Mouse (Mus musculus): ENCODE measurements around the gene Arhgef16. TPM values are rescaled to one million over a fixed set of nuclear protein-coding genes. Genes with fewer than 3 reads are reported as not detected.
A peak's percentile ranks its signal among the peaks of the same experiment; 100 is the strongest.

The Arhgef16 gene
- polyA plus RNA-seq, 1 experiment from 2014 or later = 0.91 TPM

GRCm38 (mm10) chr4:154325410-154325809 lies 23.9 kb upstream of the Arhgef16 start:
- Histone ChIP-seq H3K36me3 (no peaks in the 10 kb centered on the region), H3K4me2 (no peak overlapping the region), H3K9me3 (replicated peaks) (no peaks in the 10 kb centered on the region), H3K4me1 (peaks cover 19% of the 10 kb centered on the region), H3K9ac (replicated peaks) (no peak overlapping the region), H3K4me3 (replicated peaks) (no peak overlapping the region), H3K27me3 (replicated peaks) (peaks cover 23% of the 10 kb centered on the region), H3K27ac (replicated peaks) (no peak overlapping the region)
- 65% methylated on average over 4 of the region's 4 CpGs for WGBS
- no peak for ATAC-seq (ENCODE audit: low FRiP score)

- Histone ChIP-seq H3K36me3 (no peaks in the 10 kb centered on the region), H3K4me2 (no peak overlapping the region), H3K27me3 (replicated peaks) (no peaks in the 10 kb centered on the region; the same call in 1 of the 2 replicates), H3K4me3 (replicated peaks) (no peak overlapping the region), H3K9me3 (replicated peaks) (no peaks in the 10 kb centered on the region), H3K9ac (replicated peaks) (no peak overlapping the region), H3K27ac (replicated peaks) (peak overlapping the region; percentile 56), H3K4me1 (no peaks in the 10 kb centered on the region)
- no peak for ATAC-seq (ENCODE audit: low FRiP score)
- 81% methylated on average over 11 of the region's 11 CpGs for WGBS
Observed at GRCm38 (mm10) chr4:154313622-154313967, 12.1 kb upstream of the Arhgef16 start.

- H3K27me3 ChIP-seq (replicated peaks) = no peaks in the 10 kb centered on the region; the same call in 1 of the 2 replicates
- ATAC-seq (ENCODE audit: low FRiP score) = no peak; the same call in 1 of the 2 replicates
- WGBS = 45% methylated on average over 4 of the region's 4 CpGs
- no peak overlapping the region for H3K4me2 ChIP-seq
- H3K9ac ChIP-seq (replicated peaks) = no peak overlapping the region
- no peak overlapping the region for H3K4me3 ChIP-seq (replicated peaks)
- peak overlapping the region; percentile 56 for H3K27ac ChIP-seq (replicated peaks)
- H3K36me3 ChIP-seq = no peaks in the 10 kb centered on the region
- H3K9me3 ChIP-seq (replicated peaks) = no peaks in the 10 kb centered on the region
- H3K4me1 ChIP-seq = no peaks in the 10 kb centered on the region
Observed at GRCm38 (mm10) chr4:154312935-154313621, 11.6 kb upstream of the Arhgef16 start.

DNA sequence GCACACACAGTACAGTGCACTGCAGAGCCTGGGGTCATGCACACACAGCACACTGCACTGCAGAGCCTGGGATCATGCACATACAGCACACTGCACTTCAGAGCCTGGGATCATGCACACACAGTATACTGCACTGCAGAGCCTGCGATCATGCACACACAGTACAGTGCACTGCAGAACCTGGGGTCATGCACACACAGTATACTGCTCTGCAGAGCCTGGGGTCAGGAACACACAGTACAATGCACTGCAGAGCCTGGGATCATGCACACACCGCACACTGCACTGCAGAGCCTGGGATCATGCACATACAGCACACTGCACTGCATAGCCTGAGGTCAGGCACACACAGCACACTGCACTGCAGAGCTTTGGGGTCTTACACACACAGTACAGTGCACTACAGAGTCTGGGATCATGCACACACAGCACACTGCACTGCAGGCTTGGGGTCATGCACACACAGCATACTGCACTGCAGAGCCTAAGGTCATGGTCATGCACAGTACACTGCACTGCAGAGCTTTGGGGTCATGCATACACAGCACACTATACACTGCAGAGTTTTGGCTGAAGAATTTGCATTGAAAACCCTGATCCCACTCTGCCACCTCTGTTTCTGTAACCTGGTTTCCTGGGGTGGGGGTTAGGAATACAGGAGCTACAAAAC lies 10.8 kb upstream of the Arhgef16 start:
- Histone ChIP-seq H3K27me3 (replicated peaks) (no peaks in the 10 kb centered on the region; the same call in 1 of the 2 replicates), H3K36me3 (no peaks in the 10 kb centered on the region), H3K4me2 (no peak overlapping the region), H3K27ac (replicated peaks) (peak overlapping the region; percentile 37; the same call in 1 of the 2 replicates), H3K4me3 (replicated peaks) (no peak overlapping the region), H3K4me1 (no peaks in the 10 kb centered on the region), H3K9me3 (replicated peaks) (no peaks in the 10 kb centered on the region), H3K9ac (replicated peaks) (no peak overlapping the region)
- ATAC-seq (ENCODE audit: low FRiP score) = no peak
- 100% methylated on average over 2 of the region's 2 CpGs for WGBS

GRCm38 (mm10) chr4:154310576-154311262 lies 9.2 kb upstream of the Arhgef16 start:
- no peaks in the 10 kb centered on the region for H3K9me3 ChIP-seq (replicated peaks)
- H3K36me3 ChIP-seq = no peaks in the 10 kb centered on the region
- H3K4me2 ChIP-seq = no peak overlapping the region
- H3K4me1 ChIP-seq = no peaks in the 10 kb centered on the region
- WGBS = 81% methylated on average over 9 of the region's 9 CpGs
- ATAC-seq (ENCODE audit: low FRiP score) = no peak
- no peak overlapping the region for H3K4me3 ChIP-seq (replicated peaks)
- H3K27ac ChIP-seq (replicated peaks) = no peak overlapping the region
- no peaks in the 10 kb centered on the region; the same call in 1 of the 2 replicates for H3K27me3 ChIP-seq (replicated peaks)
- H3K9ac ChIP-seq (replicated peaks) = no peak overlapping the region

GRCm38 (mm10) chr4:154309131-154309530 lies 7.7 kb upstream of the Arhgef16 start:
- H3K4me3 ChIP-seq (replicated peaks) = no peak overlapping the region
- ATAC-seq (ENCODE audit: low FRiP score) = no peak
- no peaks in the 10 kb centered on the region for H3K9me3 ChIP-seq (replicated peaks)
- H3K9ac ChIP-seq (replicated peaks) = no peak overlapping the region
- no peaks in the 10 kb centered on the region for H3K36me3 ChIP-seq
- no peak overlapping the region for H3K4me2 ChIP-seq
- H3K27me3 ChIP-seq (replicated peaks) = no peaks in the 10 kb centered on the region; the same call in 1 of the 2 replicates
- H3K4me1 ChIP-seq = no peaks in the 10 kb centered on the region
- WGBS = 83% methylated on average over 2 of the region's 2 CpGs
- no peak overlapping the region for H3K27ac ChIP-seq (replicated peaks)

- H3K9me3 ChIP-seq (replicated peaks) = no peaks in the 10 kb centered on the region
- 0 out of 2 replicates have a peak, but pooled peaks have one; percentile 17 for ATAC-seq (ENCODE audit: low FRiP score)
- H3K27me3 ChIP-seq (replicated peaks) = peaks cover 52% of the 10 kb centered on the region
- no peaks in the 10 kb centered on the region for H3K36me3 ChIP-seq
- peaks cover 13% of the 10 kb centered on the region for H3K4me1 ChIP-seq
- under 1% methylated on average over 63 of the region's 66 CpGs for WGBS
- peak overlapping the region; percentile 47 for H3K4me3 ChIP-seq (replicated peaks)
- H3K27ac ChIP-seq (replicated peaks) = no peak overlapping the region
- H3K4me2 ChIP-seq = peak overlapping the region; percentile 90
- peak overlapping the region; percentile 34; the same call in 1 of the 2 replicates for H3K9ac ChIP-seq (replicated peaks)
Observed at GRCm38 (mm10) chr4:154299541-154300271, 1.8 kb downstream of the Arhgef16 start.

DNA sequence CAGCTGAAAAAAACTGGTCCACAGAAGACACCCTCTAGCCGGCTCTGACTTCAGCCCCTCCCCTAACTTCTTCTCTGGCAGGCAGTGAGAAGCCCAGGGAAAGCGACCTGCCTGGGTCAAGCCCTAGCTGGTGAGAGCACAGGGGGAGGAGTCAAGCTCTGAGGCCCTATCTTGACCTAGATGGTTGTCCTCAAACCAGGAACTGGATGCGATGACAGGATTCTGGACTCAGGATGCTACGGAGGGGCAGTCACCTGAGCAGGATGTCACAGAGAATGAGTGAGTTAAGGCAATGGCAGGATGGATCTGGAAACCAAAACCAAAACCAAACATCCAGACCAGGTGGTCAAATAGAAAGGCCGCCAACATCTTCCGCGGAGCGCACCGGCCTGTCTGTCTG lies 3.7 kb downstream of the Arhgef16 start:
- Histone ChIP-seq H3K4me1 (peaks cover 19% of the 10 kb centered on the region), H3K27me3 (replicated peaks) (peaks cover 50% of the 10 kb centered on the region), H3K36me3 (no peaks in the 10 kb centered on the region), H3K9ac (replicated peaks) (no peak overlapping the region), H3K4me2 (no peak overlapping the region), H3K27ac (replicated peaks) (no peak overlapping the region), H3K4me3 (replicated peaks) (no peak overlapping the region), H3K9me3 (replicated peaks) (no peaks in the 10 kb centered on the region)
- WGBS = 40% methylated on average over 9 of the region's 9 CpGs
- ATAC-seq (ENCODE audit: low FRiP score) = no peak

DNA sequence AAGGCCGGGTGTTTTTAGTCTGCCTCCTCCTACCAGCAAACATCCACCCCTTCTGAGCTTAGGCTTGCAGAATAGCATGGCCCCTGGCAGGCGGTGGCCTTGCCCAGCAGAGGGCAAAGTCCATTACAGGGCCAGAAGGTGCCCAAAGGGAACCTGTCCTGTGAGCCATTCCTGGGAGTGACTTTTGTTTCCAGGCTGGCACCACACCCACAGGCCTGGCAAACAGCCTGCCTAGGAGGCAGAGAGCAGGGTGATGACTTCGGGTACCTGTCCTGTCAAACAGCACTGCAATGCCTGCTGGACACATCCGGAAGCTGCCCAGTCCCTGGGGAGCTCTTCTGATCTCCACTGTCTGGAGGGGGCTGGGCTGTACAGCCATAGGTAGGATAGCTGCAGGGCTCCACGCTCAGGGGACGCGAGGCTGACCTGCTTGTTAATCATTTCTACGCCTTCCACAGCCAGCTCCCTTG lies 7.2 kb downstream of the Arhgef16 start:
- Histone ChIP-seq H3K9ac (replicated peaks) (no peak overlapping the region), H3K9me3 (replicated peaks) (no peaks in the 10 kb centered on the region), H3K4me2 (no peak overlapping the region), H3K4me3 (replicated peaks) (no peak overlapping the region), H3K27ac (replicated peaks) (no peak overlapping the region), H3K36me3 (no peaks in the 10 kb centered on the region), H3K27me3 (replicated peaks) (peaks cover 19% of the 10 kb centered on the region), H3K4me1 (peaks cover 9% of the 10 kb centered on the region)
- no peak for ATAC-seq (ENCODE audit: low FRiP score)
- 53% methylated on average over 8 of the region's 8 CpGs for WGBS

DNA sequence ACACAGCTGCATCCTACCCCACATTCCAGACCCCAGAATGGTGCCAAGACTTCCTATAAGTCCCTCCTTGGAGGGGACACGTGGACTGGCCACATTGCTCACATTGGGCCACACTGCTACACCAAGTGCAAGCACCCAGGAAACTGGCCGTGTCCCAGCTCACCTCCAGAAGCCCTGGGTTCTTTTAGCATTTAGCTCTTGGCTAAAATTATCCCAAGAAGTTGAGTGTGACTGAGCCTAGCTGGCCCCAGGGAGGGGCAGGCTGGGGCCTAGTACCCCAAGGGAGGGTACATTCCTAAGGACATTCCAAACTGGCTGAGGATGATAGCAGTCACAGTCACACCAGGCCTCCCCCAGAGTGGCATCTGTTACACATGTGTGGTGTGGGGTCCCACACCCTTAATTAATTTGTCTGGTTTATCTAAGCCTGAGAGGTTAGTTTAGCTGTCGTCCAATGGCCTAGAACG lies 7.7 kb downstream of the Arhgef16 start:
- Histone ChIP-seq H3K4me2 (no peak overlapping the region), H3K27me3 (replicated peaks) (peaks cover 14% of the 10 kb centered on the region), H3K4me3 (replicated peaks) (no peak overlapping the region), H3K27ac (replicated peaks) (no peak overlapping the region), H3K9ac (replicated peaks) (no peak overlapping the region), H3K9me3 (replicated peaks) (no peaks in the 10 kb centered on the region), H3K4me1 (peaks cover 9% of the 10 kb centered on the region; the same call in 1 of the 2 replicates), H3K36me3 (no peaks in the 10 kb centered on the region)
- 76% methylated on average over 4 of the region's 4 CpGs for WGBS
- ATAC-seq (ENCODE audit: low FRiP score) = no peak

DNA sequence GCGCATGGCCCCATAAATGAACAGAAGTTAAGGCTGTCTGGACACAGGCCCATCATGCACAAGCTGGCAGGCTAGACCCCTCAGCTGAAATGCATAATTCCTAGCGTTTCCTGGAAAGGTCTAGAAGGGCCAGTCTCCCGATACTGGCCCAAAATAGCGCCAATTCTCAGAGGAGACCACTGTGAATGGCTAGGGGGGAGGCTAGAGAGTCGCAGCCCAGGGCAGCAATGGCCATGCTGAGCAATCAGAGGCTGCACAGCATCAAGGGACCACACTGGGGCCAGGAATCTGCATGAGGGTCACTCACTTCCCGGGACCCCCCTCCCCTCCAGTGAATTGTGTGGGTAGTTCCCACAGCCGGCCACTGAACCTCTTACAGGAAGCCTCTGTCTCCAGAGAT lies 17.8 kb downstream of the Arhgef16 start:
- WGBS = 73% methylated on average over 7 of the region's 7 CpGs
- H3K9ac ChIP-seq (replicated peaks) = no peak overlapping the region
- ATAC-seq (ENCODE audit: low FRiP score) = no peak
- no peak overlapping the region for H3K27ac ChIP-seq (replicated peaks)
- no peak overlapping the region for H3K4me2 ChIP-seq
- no peaks in the 10 kb centered on the region; the same call in 1 of the 2 replicates for H3K4me1 ChIP-seq
- H3K36me3 ChIP-seq = no peaks in the 10 kb centered on the region
- no peaks in the 10 kb centered on the region for H3K9me3 ChIP-seq (replicated peaks)
- H3K4me3 ChIP-seq (replicated peaks) = no peak overlapping the region
- H3K27me3 ChIP-seq (replicated peaks) = no peaks in the 10 kb centered on the region
